Mouse (Mus musculus) megakaryocyte, embryonic 14.5 days (primary cell): Measurements from ENCODE around the gene Tarbp2. TPM values are rescaled to one million over a fixed set of nuclear protein-coding genes. Genes with fewer than 3 reads are reported as not detected.

Experiments used
- H3K27me3 ChIP-seq: replicated peaks from 2 replicates; pipeline ENCODE3; 2012; ENCODE audit warnings: inconsistent platforms
- H3K36me3 ChIP-seq: replicated peaks from 2 replicates; pipeline ENCODE3; 2012; ENCODE audit warnings: low read length, inconsistent platforms, mixed read lengths
- H3K4me1 ChIP-seq: 2 replicates; pipeline ENCODE4 v1.6.1; 2012; ENCODE audit warnings: inconsistent platforms
- H3K4me3 ChIP-seq: replicated peaks from 2 replicates; pipeline ENCODE3; 2012; ENCODE audit warnings: moderate library complexity, mild to moderate bottlenecking, inconsistent platforms
- H3K9me3 ChIP-seq: 2 replicates; pipeline ENCODE4 v1.6.1; 2012; ENCODE audit warnings: inconsistent platforms
- FLI1 ChIP-seq: IDR thresholded peaks from 2 replicates; pipeline ENCODE4 v1.6.1; 2012; ENCODE audit warnings: low read length, inconsistent platforms, mixed read lengths
- GATA1 ChIP-seq: IDR thresholded peaks from 3 replicates; pipeline ENCODE4 v1.6.1; 2012; ENCODE audit warnings: mixed read lengths, low read length, inconsistent platforms, borderline replicate concordance
- polyA plus RNA-seq: library from polyadenylated mRNA; stranded (reverse); fragments of >175 nt; gene quantifications from 2 replicates; pipeline ENCODE4 v1.2.3, GENCODE M21; 2012; ENCODE audit warnings: low replicate concordance; ENCODE audit not compliant: insufficient read depth

The Tarbp2 gene
- polyA plus RNA-seq, 1 experiment: 64.7 TPM

DNA sequence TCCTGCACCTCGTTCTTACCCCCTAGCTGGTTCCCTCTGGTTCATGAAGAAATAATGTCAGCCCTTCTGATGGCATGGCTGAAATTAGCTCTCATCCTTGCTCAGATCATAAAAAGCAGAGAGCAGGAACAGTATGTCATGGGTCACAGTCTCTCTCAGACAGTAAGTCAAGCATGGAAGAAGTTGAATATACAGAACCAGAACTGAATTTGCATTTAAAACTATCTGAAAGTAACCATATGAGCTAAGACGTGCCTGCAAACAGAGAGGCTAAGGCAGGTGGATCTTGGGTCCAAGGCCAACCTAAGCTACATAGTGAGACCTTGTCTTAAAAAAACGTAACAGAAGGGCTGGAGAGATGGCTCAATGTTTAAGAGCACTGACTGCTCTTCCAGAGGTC is 5.0 kb upstream of the Tarbp2 start:
- no peak overlapping the region for H3K4me3 ChIP-seq
- peaks cover 52% of the 10 kb centered on the region for H3K4me1 ChIP-seq
- peaks cover 7% of the 10 kb centered on the region for H3K27me3 ChIP-seq
- no peaks in the 10 kb centered on the region for H3K9me3 ChIP-seq
- TF ChIP-seq FLI1 (no peak), GATA1 (no peak)
- peaks cover 2% of the 10 kb centered on the region for H3K36me3 ChIP-seq

DNA sequence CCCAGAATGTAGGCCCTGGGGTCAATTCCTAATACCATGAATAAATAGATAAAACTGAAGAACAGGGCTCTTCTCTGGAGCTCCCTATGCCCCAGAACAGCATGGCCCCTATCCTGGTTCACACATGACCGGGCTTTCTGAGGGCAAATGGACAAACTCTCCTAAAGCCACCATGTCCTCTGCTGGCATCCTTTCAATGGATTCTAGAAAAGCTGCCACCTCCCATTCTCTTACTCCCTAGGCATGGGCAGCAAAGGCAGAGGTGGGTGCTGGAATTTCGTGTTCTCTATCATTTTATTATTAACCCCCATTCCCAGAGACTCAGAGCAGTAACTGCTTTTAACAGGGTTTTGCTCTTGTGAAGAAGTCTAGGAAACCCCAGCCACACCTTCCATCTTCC is 2.7 kb upstream of the Tarbp2 start:
- Histone ChIP-seq H3K27me3 (peaks cover 7% of the 10 kb centered on the region), H3K9me3 (no peaks in the 10 kb centered on the region), H3K4me1 (peaks cover 58% of the 10 kb centered on the region), H3K36me3 (no peaks in the 10 kb centered on the region), H3K4me3 (no peak overlapping the region)
- TF ChIP-seq GATA1 (no peak), FLI1 (no peak)

DNA sequence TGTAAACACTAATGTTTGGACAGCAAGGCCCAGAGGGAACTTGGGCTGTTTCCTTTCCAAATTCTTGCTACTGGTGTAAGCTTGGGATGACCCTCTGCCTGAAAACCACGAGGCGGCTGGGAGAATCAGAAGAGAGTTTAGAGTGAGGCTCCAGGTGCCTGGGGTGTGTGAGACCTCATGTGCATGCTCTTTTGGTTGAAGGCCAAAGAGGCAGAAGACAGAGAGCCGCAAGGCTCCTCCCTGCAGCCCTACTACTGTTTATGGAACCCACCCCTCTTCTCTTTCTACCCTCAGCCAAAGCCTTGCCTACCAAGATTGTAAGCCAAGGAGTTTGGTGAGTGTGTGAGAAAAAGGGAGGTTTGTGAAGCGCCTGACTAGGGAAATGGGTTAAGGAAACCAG is 2.2 kb upstream of the Tarbp2 start:
- TF ChIP-seq GATA1 (no peak), FLI1 (no peak)
- Histone ChIP-seq H3K4me3 (peak overlapping the region; percentile 95), H3K27me3 (peaks cover 7% of the 10 kb centered on the region), H3K36me3 (peaks cover 3% of the 10 kb centered on the region), H3K4me1 (peaks cover 58% of the 10 kb centered on the region), H3K9me3 (no peaks in the 10 kb centered on the region)

DNA sequence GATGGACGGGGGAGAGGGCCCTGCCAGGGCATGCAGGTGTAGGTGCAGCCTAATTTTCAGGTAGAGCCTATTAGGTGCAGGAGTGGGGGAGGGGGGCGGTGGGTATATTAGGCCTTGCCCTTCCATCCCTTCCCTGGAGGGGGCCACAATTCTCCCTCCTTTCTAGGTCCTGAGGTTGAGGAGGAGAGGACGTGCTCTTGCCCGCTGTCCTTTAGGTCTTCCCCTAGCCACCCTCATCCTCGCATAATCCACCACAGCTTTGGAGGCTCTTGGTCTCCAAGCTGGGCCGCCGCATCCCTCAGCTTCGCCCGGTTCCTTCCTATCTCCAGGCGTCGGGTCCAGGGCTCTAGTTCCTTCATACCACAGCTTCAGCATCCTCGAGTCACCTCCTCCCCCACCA is 1.7 kb upstream of the Tarbp2 start:
- H3K36me3 ChIP-seq: peaks cover 7% of the 10 kb centered on the region
- peaks cover 5% of the 10 kb centered on the region for H3K27me3 ChIP-seq
- TF ChIP-seq GATA1: no peak
- TF ChIP-seq FLI1: no peak
- H3K9me3 ChIP-seq: no peaks in the 10 kb centered on the region
- H3K4me3 ChIP-seq: peak overlapping the region; percentile 95
- peaks cover 58% of the 10 kb centered on the region for H3K4me1 ChIP-seq

DNA sequence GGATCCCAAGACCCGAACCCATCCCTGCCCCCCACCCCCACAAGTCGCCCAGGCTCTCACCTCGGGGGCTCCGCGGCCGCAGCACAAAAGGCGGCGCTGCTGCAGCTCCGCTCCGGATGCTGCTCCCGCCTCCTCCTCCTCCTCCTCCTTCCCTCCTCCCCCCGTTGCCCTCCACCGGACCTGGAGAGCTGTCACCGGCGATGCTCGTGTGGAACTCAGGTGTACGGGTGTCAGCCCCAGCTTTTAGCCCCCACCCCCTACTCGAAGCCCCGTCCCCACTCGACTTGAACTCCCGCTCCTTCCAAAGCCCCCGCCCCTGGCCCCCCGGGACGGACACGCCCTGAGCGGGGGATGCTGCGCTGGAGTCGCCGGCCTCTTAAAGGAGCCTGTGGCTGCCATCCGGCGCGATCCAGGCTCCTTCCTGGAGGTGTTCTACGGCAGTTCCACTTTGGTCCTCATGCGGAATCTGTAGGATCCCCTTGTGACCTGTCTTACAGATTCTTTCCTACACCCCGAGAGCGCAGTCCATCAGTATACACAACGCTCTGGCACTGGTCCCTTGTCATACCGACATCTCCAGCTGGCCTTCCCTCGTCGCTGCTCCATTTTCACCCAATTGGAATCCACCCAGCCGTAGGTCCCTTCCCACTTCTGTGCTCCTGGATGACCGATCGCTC is 1.1 kb upstream of the Tarbp2 start, which contains the start of gene Map3k12:
Gene Map3k12, minus strand, starts transcription at position 337 of the 677 bp plus-strand sequence.
- Histone ChIP-seq H3K4me1 (peaks cover 58% of the 10 kb centered on the region), H3K9me3 (no peaks in the 10 kb centered on the region), H3K36me3 (peaks cover 13% of the 10 kb centered on the region), H3K27me3 (peaks cover 3% of the 10 kb centered on the region), H3K4me3 (peak within 1 kb of the TSS; percentile 95)
- TF ChIP-seq GATA1 (no peak), FLI1 (no peak)

DNA sequence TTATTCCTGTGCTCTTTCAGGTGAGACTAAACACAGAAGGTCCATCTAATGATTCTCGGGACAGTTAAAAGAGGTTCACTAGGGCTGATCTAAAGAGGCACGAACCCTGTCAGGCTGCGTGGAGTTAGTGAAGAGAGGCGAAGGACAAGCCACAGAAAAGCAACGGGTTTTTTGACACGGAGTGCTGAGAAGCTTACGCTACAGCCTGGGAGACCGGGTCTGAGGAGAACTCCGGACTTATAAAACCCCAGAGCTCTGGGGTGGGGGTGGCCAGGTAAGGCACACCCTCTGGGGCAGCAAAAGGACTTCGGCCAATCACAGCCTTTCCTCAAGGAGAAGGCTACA is 389 bp upstream of the Tarbp2 start:
- Histone ChIP-seq H3K4me1 (peaks cover 58% of the 10 kb centered on the region), H3K36me3 (peaks cover 20% of the 10 kb centered on the region), H3K27me3 (peaks cover 2% of the 10 kb centered on the region), H3K9me3 (no peaks in the 10 kb centered on the region), H3K4me3 (peak overlapping the region; percentile 95)
- TF ChIP-seq GATA1 (no peak), FLI1 (no peak)

DNA sequence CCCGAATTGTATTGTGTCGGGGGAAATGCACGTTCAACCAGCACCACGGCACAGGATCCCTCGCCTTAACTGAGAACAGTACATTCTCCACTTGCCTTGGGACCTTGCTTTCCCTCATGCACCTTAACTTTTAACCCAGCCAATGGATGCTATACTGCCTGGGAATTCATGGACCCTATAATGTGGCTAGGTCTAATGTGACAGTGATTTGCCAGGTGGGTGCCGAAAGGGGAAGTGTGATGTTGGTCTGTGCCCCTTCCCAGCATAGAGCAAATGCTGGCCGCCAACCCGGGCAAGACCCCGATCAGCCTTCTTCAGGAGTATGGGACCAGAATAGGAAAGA is 838 bp downstream of the Tarbp2 start:
- H3K36me3 ChIP-seq: peaks cover 29% of the 10 kb centered on the region
- TF ChIP-seq FLI1 (no peak), GATA1 (no peak)
- H3K4me1 ChIP-seq: peaks cover 61% of the 10 kb centered on the region

DNA sequence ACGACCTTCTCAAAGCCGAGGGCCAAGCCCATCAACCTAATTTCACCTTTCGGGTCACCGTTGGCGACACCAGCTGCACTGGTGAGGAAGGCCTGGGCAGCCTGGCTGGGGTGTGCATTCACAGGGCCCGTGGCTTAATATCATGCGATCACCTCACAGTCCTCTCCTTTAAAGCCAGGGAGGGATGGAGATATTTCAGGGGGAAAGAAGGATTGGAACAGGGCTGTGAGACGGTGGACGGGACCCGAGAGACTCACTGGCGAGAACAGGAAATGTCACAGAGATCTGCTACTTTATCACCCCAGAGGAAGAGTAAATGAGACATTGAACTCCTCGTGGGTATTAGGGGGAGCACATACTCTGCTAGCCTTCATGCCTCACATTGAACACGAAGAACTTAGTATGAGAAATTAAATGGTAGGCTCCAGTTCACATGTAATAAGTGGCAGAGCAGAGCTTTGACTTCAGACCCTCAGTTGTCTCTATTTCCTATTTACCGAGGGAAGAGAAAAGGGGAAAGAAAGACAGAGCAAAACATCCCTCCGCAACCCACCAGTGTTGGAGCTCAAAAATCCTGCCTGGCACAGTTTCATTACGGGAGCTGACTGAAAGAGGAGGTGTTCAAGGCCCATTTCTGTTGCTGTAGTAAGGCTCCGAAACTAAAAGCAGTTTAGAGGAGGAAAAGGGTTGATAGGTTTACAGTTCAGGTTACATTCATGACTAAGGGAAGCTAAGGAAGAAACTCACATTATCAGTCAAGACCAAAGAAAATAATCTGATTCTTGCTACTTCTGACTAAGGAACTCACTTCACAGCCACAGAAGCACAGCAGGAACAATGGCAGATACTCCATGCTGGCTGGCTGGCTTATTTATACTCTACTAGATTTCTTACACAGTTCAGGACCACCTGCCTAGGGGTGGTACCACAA is 1.5 kb downstream of the Tarbp2 start:
- peaks cover 67% of the 10 kb centered on the region for H3K4me1 ChIP-seq
- TF ChIP-seq GATA1 (no peak), FLI1 (no peak)

More for the DNA sequence above, 838 bp downstream of the Tarbp2 start:
- Histone ChIP-seq H3K4me3 (peak overlapping the region; percentile 95), H3K27me3 (no peaks in the 10 kb centered on the region), H3K9me3 (no peaks in the 10 kb centered on the region)

DNA sequence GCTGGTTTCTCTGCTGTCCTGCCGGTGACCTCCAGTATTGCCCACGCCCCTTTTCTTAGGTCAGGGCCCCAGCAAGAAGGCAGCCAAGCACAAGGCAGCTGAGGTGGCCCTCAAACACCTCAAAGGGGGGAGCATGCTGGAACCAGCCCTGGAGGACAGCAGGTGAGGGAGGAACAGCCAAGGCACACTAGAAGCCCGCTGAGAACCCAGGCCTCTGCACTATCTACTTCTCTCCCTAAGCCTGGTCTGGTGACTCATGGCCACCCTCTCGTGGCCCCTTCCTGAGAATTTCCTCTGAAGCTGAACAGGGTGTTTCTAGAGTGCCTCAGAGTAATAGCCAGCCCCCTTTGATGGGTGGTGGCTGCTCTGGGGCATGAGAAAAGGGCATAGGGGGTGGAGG is 2.4 kb downstream of the Tarbp2 start:
- Histone ChIP-seq H3K36me3 (peaks cover 45% of the 10 kb centered on the region), H3K4me1 (peaks cover 77% of the 10 kb centered on the region), H3K27me3 (no peaks in the 10 kb centered on the region), H3K9me3 (no peaks in the 10 kb centered on the region), H3K4me3 (peak overlapping the region; percentile 95)
- TF ChIP-seq GATA1 (no peak), FLI1 (no peak)

More for the DNA sequence above, 1.5 kb downstream of the Tarbp2 start:
- H3K9me3 ChIP-seq: no peaks in the 10 kb centered on the region
- no peaks in the 10 kb centered on the region for H3K27me3 ChIP-seq
- peak overlapping the region; percentile 95 for H3K4me3 ChIP-seq
- H3K36me3 ChIP-seq: peaks cover 35% of the 10 kb centered on the region

DNA sequence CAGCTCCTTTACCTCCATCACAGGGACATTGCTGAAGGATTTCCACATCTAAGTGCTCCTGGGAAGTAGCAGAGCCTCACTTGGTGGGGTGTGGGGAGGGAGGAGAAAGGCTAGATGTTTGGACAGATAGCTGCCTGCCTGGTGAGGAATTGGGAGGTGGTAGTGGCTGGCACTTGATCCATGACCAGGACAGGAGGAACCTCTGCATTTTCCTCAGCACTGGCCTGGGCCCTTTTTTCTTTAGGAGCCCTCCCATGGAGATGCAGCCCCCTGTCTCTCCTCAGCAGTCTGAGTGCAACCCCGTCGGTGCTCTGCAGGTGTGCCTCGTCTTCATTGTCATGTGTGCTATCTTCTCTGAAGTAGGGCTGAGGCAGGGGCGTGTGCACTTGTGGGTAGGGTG is 3.5 kb downstream of the Tarbp2 start:
- H3K36me3 ChIP-seq: peaks cover 54% of the 10 kb centered on the region

More for the DNA sequence above, 3.5 kb downstream of the Tarbp2 start:
- H3K4me1 ChIP-seq: peaks cover 71% of the 10 kb centered on the region
- H3K4me3 ChIP-seq: peak overlapping the region; percentile 73
- no peak for TF ChIP-seq GATA1
- TF ChIP-seq FLI1: no peak
- H3K27me3 ChIP-seq: no peaks in the 10 kb centered on the region
- H3K9me3 ChIP-seq: no peaks in the 10 kb centered on the region
